26 mouse cellular contexts compared by ENCODE assay signal in the genomic region with DNA sequence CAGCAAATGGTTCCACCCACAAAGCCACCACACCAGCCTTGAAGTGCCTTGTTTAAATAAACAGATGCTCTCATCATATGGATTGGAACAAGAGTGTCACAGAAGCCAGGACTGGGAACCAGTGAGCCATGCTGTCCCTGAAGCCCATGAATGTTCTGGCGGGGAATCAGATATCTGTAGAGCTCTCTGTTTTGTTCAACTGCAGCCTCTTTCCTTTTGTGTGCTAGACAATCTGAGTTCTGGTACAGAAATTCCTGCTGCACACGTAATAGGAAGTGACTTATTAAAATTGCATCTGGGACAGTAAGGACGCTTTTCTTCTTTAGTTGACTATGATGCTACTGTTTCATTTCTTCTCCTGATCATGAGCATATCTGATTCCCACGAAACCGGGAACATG.
DNase-seq lines count a peak whose midpoint lies in the region; ATAC-seq and TF ChIP-seq lines count a peak whose summit lies in the region.
"Had no signal": no experiment of that assay in that cellular context is flagged by ENCODE, and none has a peak within 500 bp of the region (broad histone marks: within the 10 kb centered on the region; RNA-seq: fewer than 3 reads in every experiment).

No protein-coding gene starts in this region.

- H3K9ac ChIP-seq in neural tube, embryonic 14.5 days (replicated peaks; ENCODE audit: low read depth, low read length), result no peak overlapping the region
- H3K9ac ChIP-seq: embryonic facial prominence, embryonic 13.5 days; forebrain, embryonic 13.5 days; forebrain, postnatal 0 days; heart, embryonic 13.5 days; hindbrain, embryonic 14.5 days had no signal

- WGBS in neural tube, embryonic 14.5 days, result 87% methylated on average over 5 of the region's 5 CpGs

- H3K36me3 ChIP-seq in neural tube, embryonic 14.5 days (ENCODE audit: control insufficient read depth, insufficient read depth, low read length), result no peaks in the 10 kb centered on the region
- H3K36me3 ChIP-seq: embryonic facial prominence, embryonic 10.5 days; embryonic facial prominence, embryonic 13.5 days; heart, embryonic 10.5 days; heart, embryonic 13.5 days had no signal

- H3K27me3 ChIP-seq in neural tube, embryonic 14.5 days (ENCODE audit: control insufficient read depth, insufficient read depth, low read length), result no peaks in the 10 kb centered on the region
- H3K27me3 ChIP-seq: embryonic facial prominence, embryonic 13.5 days; forebrain, embryonic 13.5 days; heart, embryonic 13.5 days; Patski had no signal

- peak; percentile 73 for DNase-seq in heart, adult 11 months
- no peak for DNase-seq in heart, adult 8-10 months (ENCODE audit: low spot score)
- DNase-seq in neural tube, embryonic 10.5 days (ENCODE audit: extremely low spot score, low spot score), result no peak
- DNase-seq in adrenal gland, postnatal 4 days (ENCODE audit: low spot score in 2 of 2), result no peak
- DNase-seq in embryo, embryonic 10 days (ENCODE audit: low spot score), result no peak
- DNase-seq: cerebellum, adult 11 months; cerebellum, adult 9-11 months; cerebellum, postnatal 25 days; embryo, embryonic 11 days; forebrain, postnatal 0 days; gastrocnemius, postnatal 36 days; kidney, adult 18-20 months; kidney, adult 9 months had no signal

- no peak for TF ChIP-seq POLR2A in bone marrow macrophage, adult 2 months (IDR thresholded peaks at IDR 0.05; ENCODE audit: borderline replicate concordance, low read depth, low read length)

- no peaks in the 10 kb centered on the region for H3K9me3 ChIP-seq in neural tube, embryonic 14.5 days (ENCODE audit: control insufficient read depth, low read length)
- H3K9me3 ChIP-seq: embryonic facial prominence, embryonic 10.5 days; embryonic facial prominence, embryonic 13.5 days; forebrain, embryonic 13.5 days; heart, embryonic 10.5 days; heart, embryonic 13.5 days had no signal

- no peaks in the 10 kb centered on the region for H3K4me1 ChIP-seq in neural tube, embryonic 14.5 days (ENCODE audit: control insufficient read depth, insufficient read depth, low read length)
- peaks cover 86% of the 10 kb centered on the region for H3K4me1 ChIP-seq in bone marrow macrophage, adult 2 months (ENCODE audit: control insufficient read depth, insufficient read depth, low read length)

- H3K4me3 ChIP-seq in neural tube, embryonic 14.5 days (ENCODE audit: low read depth, low read length), result no peak overlapping the region
- H3K4me3 ChIP-seq in bone marrow macrophage, adult 2 months (ENCODE audit: insufficient read depth, low read length), result no peak overlapping the region
- H3K4me3 ChIP-seq: embryonic facial prominence, embryonic 10.5 days; embryonic facial prominence, embryonic 13.5 days; erythroblast, embryonic 14.5 days; forebrain, embryonic 13.5 days; heart, embryonic 10.5 days; heart, embryonic 13.5 days had no signal

- 0 out of 2 replicates have a peak, but pooled peaks have one; percentile 31 for ATAC-seq in neural tube, embryonic 14.5 days (ENCODE audit: low read depth)
- ATAC-seq: forebrain, embryonic 13.5 days; forebrain, postnatal 0 days; hindbrain, postnatal 0 days; inflammation-experienced regulatory T-cells, adult 6 months; intestine, embryonic 16.5 days; Patski had no signal

- no peak for TF ChIP-seq CTCF in bone marrow macrophage, adult 2 months (IDR thresholded peaks at IDR 0.05; ENCODE audit: low read depth, low read length)

- no peak overlapping the region for H3K4me2 ChIP-seq in neural tube, embryonic 14.5 days (ENCODE audit: low read depth, low read length)
- H3K4me2 ChIP-seq: embryonic facial prominence, embryonic 13.5 days; forebrain, embryonic 13.5 days; heart, embryonic 13.5 days; hindbrain, embryonic 14.5 days had no signal

- no peak overlapping the region for H3K27ac ChIP-seq in neural tube, embryonic 14.5 days (ENCODE audit: low read depth, low read length)
- peak overlapping the region; percentile 5; the same call in 1 of the 2 replicates for H3K27ac ChIP-seq in bone marrow macrophage, adult 2 months (ENCODE audit: insufficient read depth, low read depth, low read length)
- H3K27ac ChIP-seq: embryonic facial prominence, embryonic 10.5 days; embryonic facial prominence, embryonic 13.5 days; forebrain, embryonic 13.5 days; heart, embryonic 10.5 days; heart, embryonic 13.5 days; hindbrain, embryonic 14.5 days; hindbrain, postnatal 0 days had no signal
